Mouse (Mus musculus) urinary bladder, postnatal 4 days (tissue): ENCODE measurements at regions not wholly inside any gene's neighbourhood (a gene's known extent, or its start where the extent isn't known, plus 50 kb on each side); places are given as distances from the start of the nearest gene placed in this dataset.

Source experiments
- DNase-seq, 2 experiments: peaks; one replicate each; pipeline ENCODE4 v3.0.0; 2021 to 2022; ENCODE audit warnings: low spot score in 2 of 2

- DNase-seq, result no peak
Measured at GRCm38 (mm10) chr16:15052389-15052923, 146.1 kb downstream of the Efcab1 start.

GRCm38 (mm10) chr16:15052924-15053793 is 146.8 kb downstream of the Efcab1 start:
- DNase-seq, result peak; percentile 66 to 71

GRCm38 (mm10) chr16:15053840-15054239 is 147.4 kb downstream of the Efcab1 start:
- no peak for DNase-seq

GRCm38 (mm10) chr16:15054306-15055001 is 148.0 kb downstream of the Efcab1 start:
- no peak for DNase-seq

GRCm38 (mm10) chr16:15055697-15056096 is 149.3 kb downstream of the Efcab1 start:
- DNase-seq, result no peak

GRCm38 (mm10) chr16:15070485-15070960 is 164.1 kb downstream of the Efcab1 start:
- no peak for DNase-seq

- DNase-seq, result no peak
Measured at GRCm38 (mm10) chr16:15074407-15074806, 168.0 kb downstream of the Efcab1 start.

- DNase-seq, result no peak
Measured at GRCm38 (mm10) chr16:15083692-15084091, 177.3 kb downstream of the Efcab1 start.

- DNase-seq, result no peak
Measured at GRCm38 (mm10) chr16:15084147-15084752, 177.8 kb downstream of the Efcab1 start.

GRCm38 (mm10) chr16:15084753-15085728 is 178.6 kb downstream of the Efcab1 start:
- peak; percentile 45 to 62 for DNase-seq

GRCm38 (mm10) chr16:15086556-15086955 is 180.2 kb downstream of the Efcab1 start:
- no peak for DNase-seq

GRCm38 (mm10) chr16:15103938-15104337 is 197.5 kb downstream of the Efcab1 start:
- DNase-seq, result no peak

- no peak for DNase-seq
Measured at GRCm38 (mm10) chr16:15107234-15107633, 200.8 kb downstream of the Efcab1 start.

GRCm38 (mm10) chr16:15113131-15113530 is 204.1 kb upstream of the Gm21897 start:
- no peak for DNase-seq

GRCm38 (mm10) chr16:15113989-15114556 is 203.2 kb upstream of the Gm21897 start:
- DNase-seq, result no peak

GRCm38 (mm10) chr16:15114574-15115230 is 202.6 kb upstream of the Gm21897 start:
- no peak for DNase-seq

- no peak for DNase-seq
Measured at GRCm38 (mm10) chr16:15115386-15115785, 201.9 kb upstream of the Gm21897 start.

- DNase-seq, result no peak
Measured at GRCm38 (mm10) chr16:15119799-15120198, 197.5 kb upstream of the Gm21897 start.

GRCm38 (mm10) chr16:15128996-15129395 is 188.3 kb upstream of the Gm21897 start:
- DNase-seq, result no peak

GRCm38 (mm10) chr16:15129806-15130205 is 187.5 kb upstream of the Gm21897 start:
- no peak for DNase-seq
